ENCODE assay signal across 8 mouse cellular contexts in the genomic region with DNA sequence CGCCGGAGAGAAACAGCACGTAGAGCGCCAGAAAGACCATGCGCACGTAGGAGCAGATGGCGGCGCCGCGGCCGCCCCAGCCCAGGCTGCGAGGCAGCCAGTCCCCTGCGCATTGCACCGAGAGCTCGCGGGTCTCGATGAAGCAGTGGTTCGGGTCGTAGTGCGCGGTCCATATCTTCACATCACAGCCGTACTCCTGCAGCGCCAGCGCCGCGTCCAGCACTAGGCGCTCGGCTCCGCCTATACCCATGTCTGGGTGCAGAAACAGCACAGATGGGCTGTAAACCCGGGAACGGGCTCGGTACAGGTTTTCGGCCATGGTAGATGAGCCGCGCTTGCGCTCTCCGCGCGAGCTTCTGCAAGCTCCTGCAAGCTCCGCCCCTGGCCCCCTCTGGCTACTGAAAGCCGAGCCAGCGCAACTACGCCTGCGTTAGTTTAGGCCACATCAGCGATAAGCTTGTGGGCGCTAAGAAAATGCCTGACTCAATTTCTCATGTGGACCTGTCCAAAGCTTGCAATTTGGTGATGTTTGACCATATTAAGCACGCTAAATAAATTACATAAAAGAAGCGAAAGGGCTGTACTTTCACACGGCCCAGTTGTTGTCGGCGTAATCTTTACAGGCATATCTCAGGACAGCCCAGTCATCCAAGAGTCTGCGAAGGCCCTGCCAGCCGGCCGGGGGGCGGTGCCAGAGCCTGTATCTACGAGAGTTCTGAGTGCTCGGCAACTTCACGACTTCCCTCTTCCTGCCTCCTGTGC. TPM values are rescaled to one million over a fixed set of nuclear protein-coding genes. Genes with fewer than 3 reads are reported as not detected.
DNase-seq lines count a peak whose midpoint lies in the region; ATAC-seq lines count a peak whose summit lies in the region.

A gene (minus strand): TSS at position 366 of the 762 bp plus-strand sequence.
A gene (plus strand): TSS at position 691 of the 762 bp plus-strand sequence.

- peak; percentile 93 for ATAC-seq in inflammation-experienced regulatory T-cells, adult 6 months
- ATAC-seq in megakaryocyte-erythroid progenitor cell, adult 5-6 weeks (replicated peaks; ENCODE audit: low FRiP score, low TSS enrichment, poor library complexity, severe bottlenecking) = peak; percentile 96

- peak; percentile 98 to 99 for DNase-seq in adrenal gland, adult (ENCODE audit: inconsistent age in 2 of 2, low spot score in 1 of 2)
- peak; percentile 98 for DNase-seq in embryo, embryonic 10.5 days (ENCODE audit: low spot score)
- DNase-seq in gastrocnemius, postnatal 14 days = peak; percentile 97
- DNase-seq in left cerebral cortex, postnatal 10 days (ENCODE audit: extremely low spot score in 1 of 2, low spot score in 2 of 2) = peak; percentile 94 to 99
- peak; percentile 95 for DNase-seq in right cerebral cortex, postnatal 25 days
- DNase-seq in urinary bladder, postnatal 4 days (ENCODE audit: low spot score in 2 of 2) = peak; percentile 93 to 95

- intact Hi-C loops in gastrocnemius, postnatal 14 days (cut with DNase I; ENCODE audit: low total_unique reads) = no loop called here
- intact Hi-C loops in left cerebral cortex, postnatal 10 days (cut with DNase I) = no loop called here

RNA-seq across cellular contexts. Expression of the first gene that starts in this region (rescaled TPM):
- 10 to 100 TPM; 12.8 to 15.7 TPM for total RNA-seq in gastrocnemius, postnatal 14 days (2021)
- polyA plus RNA-seq in inflammation-experienced regulatory T-cells, adult 6 months (2017; shearing (Covaris generic)) = 1 to 10 TPM; 8.4 to 9.2 (median 9.1) TPM
- total RNA-seq in left cerebral cortex, postnatal 10 days (2021) = 100 to 1,000 TPM; 166 to 168 TPM
- 28.0 and 28.5 TPM in 2 replicates for total RNA-seq in megakaryocyte-erythroid progenitor cell, adult 5-6 weeks (2014; fragmentation: Nextera tagmentation)
- 15.6 and 18.3 TPM in 2 replicates for total RNA-seq in megakaryocyte-erythroid progenitor cell, adult 5-6 weeks (2017)

RNA-seq across cellular contexts. Expression of the second gene that starts in this region (rescaled TPM):
- 10 to 100 TPM; 41.9 to 56.6 TPM for total RNA-seq in gastrocnemius, postnatal 14 days (2021)
- 100 to 1,000 TPM; 260 to 394 (median 271) TPM for polyA plus RNA-seq in inflammation-experienced regulatory T-cells, adult 6 months (2017; shearing (Covaris generic))
- total RNA-seq in left cerebral cortex, postnatal 10 days (2021) = 10 to 100 TPM; 60.1 to 66.0 TPM
- 209 and 292 TPM in 2 replicates for total RNA-seq in megakaryocyte-erythroid progenitor cell, adult 5-6 weeks (2014; fragmentation: Nextera tagmentation)
- 189 and 247 TPM in 2 replicates for total RNA-seq in megakaryocyte-erythroid progenitor cell, adult 5-6 weeks (2017)

Comparison
In these comparisons a context has a peak if more than half of its experiments do, and no peak if none do; other contexts are left out.
1. Peak in every context shown above with its lines: DNase-seq and ATAC-seq.
2. RNA of the first gene that starts in this region (total RNA-seq): 166 to 168 TPM in left cerebral cortex, postnatal 10 days; 15.6 to 28.5 TPM in megakaryocyte-erythroid progenitor cell, adult 5-6 weeks and 12.8 to 15.7 TPM in gastrocnemius, postnatal 14 days; every median in the first group is over 4 times any median in the second.